Mouse (Mus musculus): ENCODE results near the gene Hint3.
"Not testable (repeated sequence)": the region's sequence is repeated elsewhere in the genome, so short reads cannot be mapped to it uniquely, and the experiment has no call there.

- TF ChIP-seq CTCF (IDR thresholded peaks at IDR 0.05; ENCODE audit: control insufficient read depth, insufficient read depth, low read length); POLR2A (IDR thresholded peaks at IDR 0.05; ENCODE audit: borderline replicate concordance, control insufficient read depth, low read depth, low read length): not testable (repeated sequence)
Observed at GRCm38 (mm10) chr10:30636474-30637154, 7.2 kb upstream of the Hint3 start.
